Mouse (Mus musculus): ENCODE measurements at regions not wholly inside any gene's neighbourhood (a gene's known extent, or its start where the extent isn't known, plus 50 kb on each side); places are given as distances from the start of the nearest gene placed in this dataset.

DNA sequence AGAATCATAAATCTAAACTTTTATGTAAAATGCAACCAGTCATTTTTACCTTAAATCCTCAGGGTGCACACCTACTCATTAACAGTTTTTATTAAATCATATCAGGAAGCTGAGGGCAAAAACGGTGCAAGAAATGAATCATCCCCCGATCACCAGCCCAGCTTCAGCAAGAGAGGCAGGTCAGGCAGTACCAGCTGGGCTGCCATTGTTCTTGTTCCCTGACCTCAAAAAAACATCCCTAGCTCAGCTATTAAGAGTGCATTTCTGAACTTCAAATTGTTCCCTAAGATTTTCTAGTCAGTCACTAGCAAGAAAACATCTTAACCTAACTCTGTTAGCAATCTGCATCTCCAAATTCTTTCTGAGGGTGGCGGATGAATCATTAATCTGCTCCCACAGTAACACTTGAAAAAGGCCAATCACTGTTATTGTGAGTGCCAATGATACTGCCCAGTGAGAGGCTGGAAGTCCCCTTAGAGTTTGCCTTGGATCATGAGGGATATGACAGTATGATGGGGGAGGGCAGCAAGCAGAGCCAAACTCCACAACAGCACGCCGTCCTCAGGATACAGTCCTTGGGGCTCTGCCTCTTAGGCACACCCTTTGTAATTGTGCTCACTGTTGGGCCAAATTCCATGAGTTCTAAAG is 115.3 kb downstream of the Glrx3 start:
- TF ChIP-seq CTCF (IDR thresholded peaks at IDR 0.05; ENCODE audit: low read depth) (no peak), EP300 (optimal IDR thresholded peaks at IDR 0.05) (no peak)

All from stomach, postnatal 0 days (tissue).